Mouse (Mus musculus): Measurements from ENCODE around the gene Bicdl2.

- TF ChIP-seq CTCF (IDR thresholded peaks at IDR 0.05; ENCODE audit: low read depth, low read length) = no peak
- no peak for TF ChIP-seq GATA1 (IDR thresholded peaks at IDR 0.05; ENCODE audit: borderline replicate concordance, low read length)
- no peak for TF ChIP-seq POLR2AphosphoS5 (IDR thresholded peaks at IDR 0.05; ENCODE audit: insufficient replicate concordance, low read depth, low read length)
Measured at GRCm38 (mm10) chr17:23627813-23628212, 32.5 kb upstream of the Bicdl2 start.
